Mouse (Mus musculus) brain, embryonic 14.5 days (tissue): ENCODE measurements around the gene Zfp664.

Experiments
- CTCF ChIP-seq: fragments of 200-500 bp; IDR thresholded peaks from 2 replicates; pipeline ENCODE4 v1.5.1; 2012; ENCODE audit warnings: inconsistent platforms, mild to moderate bottlenecking, moderate library complexity, borderline replicate concordance; ENCODE audit not compliant: insufficient read depth, insufficient read length; ENCODE audit errors: extremely low read depth
- POLR2A ChIP-seq: fragments of 200-500 bp; IDR thresholded peaks from 2 replicates; pipeline ENCODE4 v1.6.1; 2012; ENCODE audit warnings: mild to moderate bottlenecking, inconsistent platforms, borderline replicate concordance; ENCODE audit not compliant: poor library complexity, insufficient read depth, insufficient read length, severe bottlenecking; ENCODE audit errors: extremely low read depth

GRCm38 (mm10) chr5:124950623-124951278, 88.3 kb downstream of the Zfp664 start:
- TF ChIP-seq CTCF: no peak
- no peak for TF ChIP-seq POLR2A
